Mouse (Mus musculus): Measurements from ENCODE around the gene Pnmal1.

Pnmal1 gene

DNA sequence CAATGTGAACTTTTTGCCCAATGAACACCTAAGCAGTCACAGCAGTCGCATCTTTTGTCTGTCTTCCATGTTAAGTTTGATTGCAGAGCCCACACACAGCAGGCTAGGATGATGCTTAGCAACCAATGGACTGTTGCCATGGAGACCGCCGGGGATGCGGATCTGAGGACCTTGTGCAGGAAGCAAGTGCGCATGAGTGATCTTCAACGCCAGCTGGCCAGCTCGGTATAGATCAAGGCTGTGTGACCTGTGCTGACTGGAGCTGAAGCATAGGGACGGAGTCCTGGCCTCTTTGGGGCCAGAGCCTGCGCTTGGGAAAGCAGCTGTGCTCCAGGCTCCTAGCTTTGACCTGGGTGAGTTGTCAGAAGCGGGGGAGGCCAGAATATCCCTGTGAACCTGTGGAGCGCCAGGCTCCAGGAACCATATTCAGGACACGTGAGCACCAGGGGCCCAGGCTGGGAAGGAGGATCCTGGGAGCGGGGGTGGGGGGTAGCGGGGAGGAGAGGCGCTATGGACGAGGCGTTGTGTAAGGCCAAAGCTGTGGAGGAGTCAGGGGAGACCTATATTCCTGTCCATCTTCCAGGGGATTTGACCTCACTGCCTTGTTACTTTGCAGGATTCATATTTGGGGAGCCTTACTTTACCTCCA, at the start of gene Pnmal1:
Pnmal1 (plus strand) TSS at position 141 of the 649 bp plus-strand sequence.
- peak; percentile 96 to 97 for DNase-seq (ENCODE audit: low spot score in 2 of 2)

- DNase-seq (ENCODE audit: low spot score in 2 of 2) = no peak
Measured at GRCm38 (mm10) chr7:16909909-16910308, 49.6 kb upstream of the Pnmal1 start.

- DNase-seq (ENCODE audit: low spot score in 2 of 2) = no peak
Measured at GRCm38 (mm10) chr7:16911904-16912303, 47.6 kb upstream of the Pnmal1 start.

DNA sequence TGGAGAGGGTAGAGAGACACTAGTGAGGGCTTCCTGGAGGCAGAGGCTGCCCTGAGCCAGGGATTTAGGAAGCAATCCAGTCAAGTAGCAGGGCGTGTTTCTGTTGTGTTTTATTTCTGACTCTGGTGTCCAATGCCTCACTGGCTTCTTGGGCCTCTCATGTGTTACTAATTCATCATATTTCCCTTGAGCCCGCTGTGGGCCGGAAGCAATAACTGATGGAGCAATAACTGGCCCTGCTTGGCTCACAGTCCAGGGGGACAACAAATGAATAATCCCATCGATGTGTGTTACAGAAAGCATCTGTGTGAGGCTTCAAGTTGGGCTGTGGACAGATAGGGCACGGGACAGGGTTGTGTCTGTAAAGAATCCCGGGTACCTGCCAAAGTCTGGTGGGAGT, 47.1 kb upstream of the Pnmal1 start:
- DNase-seq (ENCODE audit: low spot score in 2 of 2) = no peak

DNA sequence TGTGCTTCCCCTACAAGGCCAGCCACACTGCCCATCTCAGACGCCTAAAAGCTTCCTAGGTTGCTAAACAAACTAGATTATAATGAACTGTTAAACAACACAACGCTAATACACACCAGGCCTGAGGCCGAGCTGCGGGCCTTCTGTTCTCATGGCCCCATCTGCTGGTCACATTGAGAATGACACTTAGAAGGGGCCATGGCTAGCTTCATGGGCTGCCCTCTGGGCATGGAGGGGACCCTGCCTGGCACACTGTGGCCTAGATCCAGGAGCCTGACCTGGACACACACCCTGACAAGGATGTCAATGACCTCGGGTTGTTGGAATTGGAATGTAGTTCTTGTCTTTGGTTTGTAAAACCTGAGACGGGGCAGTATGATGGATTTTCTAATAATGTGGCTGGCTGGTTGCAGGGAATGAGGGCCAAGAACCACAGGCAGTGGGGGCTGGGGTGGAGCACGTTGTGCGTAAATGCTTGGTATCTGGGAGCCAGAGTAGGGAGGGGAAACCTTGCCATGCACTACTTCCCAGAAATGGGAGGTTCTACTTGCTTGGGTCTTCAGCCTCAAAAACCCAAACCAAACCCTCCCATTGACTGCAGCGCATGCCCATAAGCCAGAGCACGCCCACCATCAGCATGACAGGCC, 45.5 kb upstream of the Pnmal1 start:
- no peak for DNase-seq (ENCODE audit: low spot score in 2 of 2)

DNA sequence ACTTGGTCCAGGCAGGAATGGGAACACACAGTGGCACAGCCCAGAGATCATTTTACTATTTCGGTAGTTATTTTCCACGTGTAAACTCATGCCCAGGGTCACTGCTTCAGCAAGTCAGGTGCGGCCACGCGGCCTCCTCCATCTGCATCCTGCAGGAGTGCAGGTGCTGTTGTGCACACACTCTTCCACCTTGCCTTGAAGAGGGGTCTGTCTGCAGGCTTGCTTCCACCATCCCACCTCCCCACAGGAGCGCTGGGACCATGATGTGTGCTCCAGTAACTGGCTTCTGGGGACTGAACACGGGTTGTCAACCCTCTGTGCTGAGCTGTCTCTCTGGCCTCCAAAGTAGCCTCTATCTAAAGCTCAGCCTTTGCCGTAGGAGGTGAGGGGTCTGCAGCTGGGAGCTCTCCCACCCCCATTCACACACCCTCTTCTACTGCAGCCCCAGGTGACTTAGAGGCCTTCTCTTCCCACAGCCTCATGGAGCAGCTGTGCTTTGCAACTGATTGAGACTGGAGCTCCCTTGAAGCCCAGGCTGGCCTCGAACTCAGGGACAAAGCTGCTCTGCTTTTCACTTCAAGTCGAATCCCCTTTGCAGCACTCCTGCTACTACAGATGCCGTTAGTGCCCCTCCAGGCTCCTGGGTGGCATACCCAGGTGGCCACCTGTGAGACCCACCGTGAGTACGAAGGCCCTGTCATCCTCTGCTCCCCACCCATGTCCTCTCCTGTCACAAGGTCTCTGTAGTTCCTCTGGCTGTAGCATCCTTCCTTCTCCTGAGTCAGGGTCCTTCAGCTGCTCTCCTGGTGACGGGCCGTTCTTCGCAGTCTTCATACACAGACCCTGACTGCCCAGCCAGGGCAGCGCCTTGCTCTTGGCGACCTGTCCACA, 44.8 kb upstream of the Pnmal1 start:
- DNase-seq (ENCODE audit: low spot score in 2 of 2) = no peak

- no peak for DNase-seq (ENCODE audit: low spot score in 2 of 2)
Measured at GRCm38 (mm10) chr7:16915461-16916340, 43.8 kb upstream of the Pnmal1 start.

DNA sequence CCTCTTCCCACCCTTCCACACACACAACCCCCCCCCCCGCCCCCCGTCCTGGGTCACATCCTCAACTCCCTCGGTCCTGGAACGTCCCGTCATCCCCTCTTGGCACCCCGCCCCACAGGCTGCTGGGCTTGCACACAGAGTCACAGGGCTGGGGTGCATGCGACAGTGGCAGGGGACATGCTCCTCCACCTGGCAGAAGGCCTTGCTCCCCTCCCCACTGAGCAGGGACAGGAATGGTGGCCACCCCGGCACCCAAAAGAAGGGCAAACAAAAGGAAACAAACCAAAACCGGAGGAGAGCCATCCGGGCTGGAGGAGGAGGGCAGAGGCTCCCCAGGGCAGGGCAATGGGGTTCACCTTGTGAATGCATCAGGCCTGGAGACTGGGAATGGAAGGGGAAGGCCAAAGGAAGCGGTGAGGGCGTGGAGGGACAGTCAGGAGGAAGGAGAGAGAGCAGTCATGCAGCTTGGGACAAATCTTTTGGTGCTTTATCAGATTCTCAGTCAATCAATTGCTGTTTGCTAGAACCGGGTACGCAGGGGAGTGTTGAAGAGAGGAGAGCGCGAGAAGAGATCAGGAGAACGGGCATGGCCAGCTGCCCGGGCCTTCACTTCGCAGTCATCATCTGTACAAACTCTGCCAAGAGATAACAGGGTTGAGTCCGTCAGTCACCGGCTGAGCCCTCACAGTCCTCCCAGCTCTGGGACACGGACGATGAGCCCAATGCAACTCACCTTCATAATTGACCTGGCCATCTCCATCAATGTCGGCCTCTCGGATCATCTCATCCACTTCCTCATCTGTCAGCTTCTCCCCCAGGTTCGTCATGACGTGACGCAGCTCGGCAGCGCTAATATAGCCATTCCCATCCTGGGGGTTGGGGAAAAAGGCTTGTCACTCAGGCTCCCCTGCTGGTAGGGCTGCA, 42.9 kb upstream of the Pnmal1 start:
- DNase-seq (ENCODE audit: low spot score in 2 of 2) = no peak

GRCm38 (mm10) chr7:16917447-16917846, 42.0 kb upstream of the Pnmal1 start:
- DNase-seq (ENCODE audit: low spot score in 2 of 2) = no peak

- DNase-seq (ENCODE audit: low spot score in 2 of 2) = peak; percentile 76 to 86
Measured at GRCm38 (mm10) chr7:16918014-16918413, 41.5 kb upstream of the Pnmal1 start.

DNA sequence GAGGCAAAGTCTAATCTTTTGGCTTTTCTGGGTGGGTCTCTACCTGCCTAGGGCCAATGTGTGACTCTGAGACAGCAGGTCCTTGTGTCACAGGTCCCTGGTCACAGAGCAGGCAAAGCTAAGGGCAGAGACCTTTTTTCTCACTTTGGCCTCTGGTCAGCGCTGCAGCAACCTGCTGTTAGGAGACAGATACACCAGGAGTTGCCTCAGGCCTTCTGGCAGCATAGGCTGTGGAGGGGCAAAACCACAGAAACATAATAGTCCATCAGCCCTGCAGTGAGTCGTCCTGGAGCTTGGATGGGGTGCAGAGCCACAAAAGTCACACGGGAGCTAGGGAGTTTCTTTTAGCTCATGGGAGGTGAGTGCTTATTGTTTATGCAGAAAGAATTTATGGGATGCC, 40.8 kb upstream of the Pnmal1 start:
- DNase-seq (ENCODE audit: low spot score in 2 of 2) = no peak

DNA sequence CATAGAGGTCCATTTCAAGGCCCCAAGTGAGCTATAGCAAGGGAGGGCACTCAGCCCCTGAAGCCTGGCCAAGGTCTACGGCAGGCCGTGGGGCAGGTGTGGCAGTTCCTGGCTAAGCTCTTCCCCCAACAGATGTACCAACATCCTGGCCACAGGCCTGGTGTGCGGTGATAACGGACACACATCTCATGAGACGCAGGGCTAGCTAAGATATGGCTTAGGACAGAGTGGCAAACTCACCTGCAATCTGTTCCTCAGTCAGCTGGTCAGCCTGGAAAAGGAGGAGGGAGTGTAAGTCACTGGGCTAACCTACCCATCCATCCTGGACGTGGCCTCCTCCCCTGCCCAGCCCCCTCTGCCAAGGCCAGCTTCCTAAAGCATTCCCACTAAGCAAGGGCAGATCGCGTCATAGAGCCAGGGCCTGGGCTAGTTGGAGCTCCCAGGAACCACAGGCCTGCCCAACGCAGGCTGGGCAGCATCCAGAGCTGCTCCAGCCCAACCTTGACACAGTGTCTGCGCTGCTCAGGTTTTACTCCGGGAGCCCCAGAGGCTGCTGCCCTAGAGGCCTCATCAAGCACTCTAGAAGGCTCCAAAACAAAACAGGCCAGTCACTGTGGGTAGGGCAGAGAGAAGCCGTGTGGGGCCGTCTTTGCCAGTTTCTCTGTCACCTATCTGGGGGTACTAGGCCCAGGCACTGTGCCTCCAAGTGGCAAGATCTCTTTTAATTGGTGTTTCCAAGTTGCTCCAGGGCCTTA, 39.9 kb upstream of the Pnmal1 start:
- no peak for DNase-seq (ENCODE audit: low spot score in 2 of 2)

DNA sequence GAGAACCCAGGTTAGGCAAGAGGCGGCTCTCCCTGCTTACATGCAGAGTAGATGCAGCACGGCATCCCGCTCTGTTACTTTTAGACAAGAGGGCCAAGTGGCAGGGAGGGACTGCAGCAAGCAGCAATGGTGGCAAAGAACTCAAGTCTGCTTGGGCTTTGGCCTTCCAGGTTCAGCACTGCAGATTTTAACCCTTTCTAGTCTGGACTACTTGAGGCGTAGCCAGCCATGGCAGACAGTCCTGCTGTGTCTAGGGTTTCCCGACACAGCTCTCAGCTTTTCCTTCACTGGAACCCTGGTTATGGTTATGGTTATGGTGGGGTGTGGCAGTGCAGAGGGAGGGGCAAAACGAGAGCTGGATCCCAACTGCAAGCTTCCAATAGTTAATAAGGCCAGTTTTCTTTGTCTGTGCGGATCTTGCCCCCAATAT, 39.3 kb upstream of the Pnmal1 start:
- DNase-seq (ENCODE audit: low spot score in 2 of 2) = no peak

- DNase-seq (ENCODE audit: low spot score in 2 of 2) = no peak
Measured at GRCm38 (mm10) chr7:16920818-16921791, 38.4 kb upstream of the Pnmal1 start.

DNA sequence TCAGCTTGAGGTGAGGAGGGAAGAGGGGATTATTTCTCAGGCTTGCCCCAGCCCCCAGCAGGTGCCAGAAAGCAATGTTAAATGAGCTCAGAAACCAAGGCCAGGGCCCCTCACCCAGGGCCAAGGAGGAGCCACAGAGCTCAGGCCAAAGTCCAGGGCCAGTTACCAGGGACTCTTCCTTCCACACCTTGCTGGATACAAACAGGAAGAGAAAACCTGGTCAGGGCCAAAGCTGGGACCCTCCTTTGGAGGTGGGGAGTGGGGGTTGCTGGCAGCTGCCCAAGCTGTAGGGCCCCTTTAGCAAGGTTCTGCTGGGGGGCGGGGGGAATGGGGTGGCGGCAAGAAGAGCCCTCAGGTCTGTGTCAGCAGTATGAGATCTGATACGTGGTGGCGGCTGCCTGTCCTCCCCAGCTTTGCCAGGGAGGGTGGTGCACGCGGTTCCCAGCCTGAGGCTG, 37.6 kb upstream of the Pnmal1 start:
- no peak for DNase-seq (ENCODE audit: low spot score in 2 of 2)

GRCm38 (mm10) chr7:16922360-16922973, 37.0 kb upstream of the Pnmal1 start:
- no peak for DNase-seq (ENCODE audit: low spot score in 2 of 2)

GRCm38 (mm10) chr7:16923283-16924036, 36.0 kb upstream of the Pnmal1 start:
- no peak for DNase-seq (ENCODE audit: low spot score in 2 of 2)

Measured in right cerebral cortex, postnatal 36 days (tissue).